Mouse (Mus musculus) fat pad, adult 2 months (tissue): ENCODE measurements around the gene Agtpbp1.

ENCODE experiments used
- DNase-seq: peaks from one replicate; pipeline ENCODE4 v3.0.0-alpha.2; 2011; ENCODE audit warnings: low read depth, low spot score; ENCODE audit errors: extremely low read depth

Gene Agtpbp1

DNA sequence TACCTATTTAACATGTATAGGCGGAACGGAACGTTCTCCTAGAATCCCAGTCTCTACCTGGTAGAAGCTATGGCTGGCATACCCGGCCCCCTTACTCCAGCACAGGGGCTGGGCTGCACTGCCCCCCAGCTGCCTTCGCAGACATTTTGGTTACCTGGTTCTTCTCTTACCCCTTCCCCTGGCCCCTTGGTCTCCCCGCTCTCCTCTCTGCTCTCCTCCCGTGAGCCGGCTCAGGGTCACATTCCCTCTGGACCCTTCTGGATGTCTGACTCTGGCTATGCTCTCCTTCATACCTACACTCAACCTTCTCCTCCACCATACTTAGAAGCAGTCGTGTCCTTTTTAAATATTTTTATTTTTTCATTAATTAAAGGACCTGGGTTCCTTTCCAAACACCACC is 546 bp downstream of the Agtpbp1 start:
- no peak for DNase-seq

GRCm38 (mm10) chr13:59580954-59581353 is 4.1 kb downstream of the Agtpbp1 start:
- no peak for DNase-seq

DNA sequence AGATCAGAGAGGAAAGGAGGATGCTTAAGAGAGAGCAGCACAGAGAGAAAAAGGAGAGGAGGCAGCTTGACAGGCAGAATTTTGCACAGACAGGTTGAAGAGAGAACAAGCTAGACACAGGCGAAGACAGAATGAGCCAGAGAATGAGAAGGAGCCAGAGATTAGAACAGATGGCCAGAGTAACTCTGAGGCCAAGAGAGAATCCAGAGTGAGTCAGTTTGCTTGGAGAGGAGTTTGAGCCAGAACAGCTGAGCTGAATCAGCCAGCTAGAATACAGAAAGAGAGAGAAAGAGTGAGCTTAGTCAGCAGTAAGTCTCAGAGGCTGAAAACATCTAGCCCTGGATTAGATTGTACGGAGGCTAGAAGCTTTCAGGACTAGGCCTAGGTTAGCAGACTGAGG is 12.5 kb downstream of the Agtpbp1 start:
- DNase-seq: no peak

- DNase-seq: no peak
These were observed 13.9 kb downstream of the Agtpbp1 start for GRCm38 (mm10) chr13:59571107-59571506.

DNA sequence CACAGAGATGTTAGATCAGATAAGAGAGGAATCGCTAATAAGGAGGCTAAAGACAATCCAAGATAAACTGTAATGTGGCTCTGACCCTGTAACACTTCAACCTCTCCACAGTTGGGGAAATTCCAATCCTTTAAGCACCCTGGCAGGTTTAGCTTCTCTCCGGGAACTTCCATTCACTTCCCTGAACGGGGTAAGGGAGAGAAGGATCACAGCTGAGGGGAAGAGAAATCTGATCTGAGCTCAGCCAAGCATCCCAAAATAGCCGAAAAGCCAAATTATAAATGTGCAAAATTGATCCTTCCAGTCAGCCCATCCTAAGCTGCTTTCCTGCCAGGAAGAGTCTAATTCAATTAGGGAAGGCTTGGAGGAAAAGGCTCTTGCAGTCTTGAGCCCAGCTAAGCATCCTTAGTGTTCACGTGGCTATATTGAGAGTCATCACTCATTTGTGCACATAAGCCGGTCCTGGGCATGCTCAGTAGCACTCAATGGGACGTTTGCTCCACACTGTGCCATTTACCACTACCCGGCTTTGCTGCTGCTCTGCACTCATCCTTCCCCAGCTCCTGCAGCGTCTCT is 19.0 kb downstream of the Agtpbp1 start:
- DNase-seq: no peak

DNA sequence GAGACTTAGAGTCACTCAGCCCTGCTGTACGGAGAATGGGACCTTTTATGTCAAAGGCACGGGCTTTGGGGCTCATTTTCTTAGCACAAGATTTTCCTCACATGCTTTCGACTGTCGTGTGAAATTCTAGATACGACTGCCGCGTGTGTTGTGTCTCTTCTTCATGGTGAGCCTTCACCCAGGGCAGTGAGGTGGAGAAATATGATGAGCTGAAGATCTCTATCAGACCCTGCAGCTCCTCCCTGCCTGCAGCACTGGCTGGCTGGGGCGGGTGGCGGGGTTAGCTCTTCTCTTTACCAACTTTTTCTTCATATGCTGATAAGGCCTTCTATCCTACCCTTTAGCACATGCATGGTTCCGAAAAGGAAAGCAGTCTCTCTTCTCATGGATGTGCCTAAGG is 20.1 kb downstream of the Agtpbp1 start:
- DNase-seq: no peak

DNA sequence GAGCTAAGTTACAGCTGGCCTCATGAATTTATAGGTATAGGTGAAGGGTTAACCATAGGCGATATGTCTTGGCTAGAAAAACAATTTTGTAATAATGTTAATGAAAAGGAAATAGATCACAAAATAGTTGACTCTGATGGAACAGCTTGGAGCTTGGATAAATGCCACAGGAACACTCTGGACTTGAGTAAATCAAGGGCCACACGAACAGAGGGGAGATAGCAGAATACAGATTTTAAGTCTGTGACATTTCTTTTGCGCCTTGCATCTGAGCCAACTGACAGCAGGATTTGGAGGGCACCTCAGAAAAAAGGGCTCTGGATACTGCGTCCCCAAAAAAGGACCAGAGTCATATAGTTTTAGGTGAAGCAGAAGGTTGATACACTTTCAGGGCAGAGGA is 20.5 kb downstream of the Agtpbp1 start:
- DNase-seq: no peak

DNA sequence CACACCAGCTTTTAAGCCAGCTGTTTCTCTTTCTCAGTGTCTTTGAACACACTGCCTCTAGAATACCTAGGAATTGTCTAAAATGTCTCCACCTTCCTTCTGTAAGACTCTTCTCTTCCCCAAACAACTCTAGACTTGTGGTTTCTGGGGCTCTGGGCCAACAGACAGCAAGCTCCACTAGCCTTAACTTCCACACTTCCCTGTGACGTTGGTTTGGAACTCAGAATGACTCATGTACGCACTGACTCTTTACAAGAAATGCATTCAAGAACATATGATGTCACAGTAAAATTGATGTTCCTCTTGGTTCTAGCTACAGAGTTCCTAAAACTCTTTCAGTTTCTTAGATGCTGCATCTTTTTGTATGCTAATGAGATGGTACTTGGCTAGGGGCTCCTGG is 22.6 kb downstream of the Agtpbp1 start:
- DNase-seq: no peak

GRCm38 (mm10) chr13:59558776-59559175 is 26.3 kb downstream of the Agtpbp1 start:
- DNase-seq: no peak

DNA sequence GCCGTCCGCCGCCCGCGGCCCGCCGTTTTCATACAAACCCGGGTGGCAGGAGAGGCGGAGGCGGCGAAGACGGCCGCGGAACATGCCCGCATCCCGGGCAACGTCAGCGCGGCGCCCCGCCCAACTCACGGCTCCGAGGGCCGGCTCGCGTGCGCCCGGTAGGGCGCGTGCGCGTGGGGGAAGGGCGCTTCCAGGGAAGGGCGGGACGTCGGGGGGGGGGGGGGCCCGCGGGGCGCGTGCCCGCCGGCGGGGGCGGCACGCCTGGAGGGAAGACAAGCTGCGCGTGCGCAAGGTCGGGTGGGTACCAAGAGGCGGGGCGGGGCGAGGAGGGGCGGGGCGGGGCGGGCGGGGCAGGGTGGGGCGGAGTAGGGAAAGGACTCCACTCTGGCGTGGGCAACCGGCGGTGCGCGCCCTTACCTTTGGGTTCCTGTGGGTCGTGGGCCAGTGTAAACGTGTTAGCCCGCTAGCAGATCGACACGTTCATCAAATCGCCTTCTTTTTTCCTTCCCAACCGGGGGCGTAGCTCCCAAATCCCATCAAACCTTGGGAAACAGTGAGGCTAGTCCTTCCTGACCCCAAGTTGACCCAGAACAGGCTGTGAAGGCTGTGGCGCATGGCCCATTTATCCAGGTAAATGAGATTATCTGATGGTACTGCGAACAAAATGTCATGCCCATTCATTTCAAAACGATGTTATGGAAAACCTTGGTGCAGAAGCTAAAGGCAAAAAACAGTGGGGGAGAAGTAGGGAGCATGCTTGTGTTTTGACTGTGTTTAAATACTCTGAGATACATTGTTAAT is 27.6 kb downstream of the Agtpbp1 start:
- DNase-seq: no peak

DNA sequence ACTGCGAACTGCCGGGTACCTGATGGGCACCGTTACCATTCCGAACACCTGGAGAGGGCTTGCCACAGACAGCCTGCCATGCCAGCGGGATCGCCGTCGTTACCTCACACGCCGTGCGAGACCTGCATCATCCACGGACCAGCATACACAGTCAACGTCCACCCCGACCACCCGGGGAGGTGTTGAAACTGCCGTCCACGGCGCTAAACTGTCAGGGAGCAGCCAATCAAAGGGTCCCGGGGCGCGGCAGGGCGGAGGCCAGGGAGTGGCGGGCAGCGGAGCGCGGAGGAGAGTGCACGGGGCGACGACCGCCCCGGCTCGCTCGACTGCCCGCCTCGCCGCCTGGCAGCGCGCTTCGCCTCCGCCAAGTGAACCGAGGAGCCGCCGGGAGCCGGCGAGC is 28.4 kb downstream of the Agtpbp1 start:
- DNase-seq: no peak

DNA sequence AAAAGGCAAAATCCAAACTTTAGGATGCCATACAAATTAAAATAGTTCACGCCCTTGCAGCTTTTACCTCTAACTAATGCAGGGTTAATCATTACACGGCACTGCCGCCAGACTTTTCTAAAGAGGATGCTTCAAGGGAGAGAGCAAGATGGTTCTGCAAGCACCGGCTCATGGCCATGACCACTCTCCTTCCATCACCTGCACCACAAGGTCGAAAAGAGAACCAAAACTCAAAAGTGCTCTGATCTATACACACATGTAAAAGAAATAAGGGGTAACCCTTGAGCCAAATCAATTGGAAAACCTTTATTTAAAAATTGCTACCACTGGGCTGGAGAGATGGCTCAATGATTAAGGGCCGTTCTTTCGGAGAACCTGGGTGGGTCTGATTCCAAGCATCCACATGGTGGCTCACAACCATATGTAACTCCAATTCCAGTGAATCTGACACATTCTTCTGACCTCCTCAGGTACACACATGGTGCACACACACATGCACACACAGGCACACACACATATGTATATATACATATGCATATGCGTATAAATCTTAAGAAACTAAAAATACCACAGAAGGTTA is 29.3 kb downstream of the Agtpbp1 start:
- no peak for DNase-seq

DNA sequence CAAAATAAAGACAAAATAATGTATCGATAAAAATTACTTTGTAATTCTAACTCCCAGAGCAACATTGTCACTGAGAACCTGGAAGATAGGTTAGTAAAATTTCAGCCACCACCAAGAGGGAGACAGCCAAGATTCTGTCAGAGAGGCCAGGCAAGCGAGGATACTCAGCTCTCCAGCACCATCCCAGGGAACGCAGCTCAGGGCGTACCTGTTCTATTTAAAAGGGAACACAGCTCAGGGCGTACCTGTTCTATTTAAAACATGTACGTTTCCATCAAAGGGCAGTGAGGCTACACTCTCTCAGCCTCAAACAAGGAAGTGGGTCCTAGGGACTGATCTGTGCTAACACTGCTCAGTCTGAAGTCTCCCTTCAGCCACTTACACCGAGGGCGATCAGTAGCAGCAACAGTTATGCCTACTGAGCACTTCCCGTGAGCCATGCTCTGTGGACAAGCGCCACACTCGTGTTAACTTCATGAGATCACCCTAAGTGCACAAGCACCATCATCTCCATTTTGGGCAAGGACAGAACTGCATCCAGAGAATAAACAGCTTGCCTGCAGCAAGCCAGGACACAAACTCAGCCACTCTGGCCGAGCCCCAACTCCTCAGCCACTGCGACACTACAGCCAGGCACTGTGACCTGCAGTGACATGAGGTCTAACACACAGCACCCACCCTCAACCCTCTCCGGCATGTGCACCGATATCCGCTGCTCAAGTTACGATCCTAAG is 30.1 kb downstream of the Agtpbp1 start:
- no peak for DNase-seq

- no peak for DNase-seq
These were observed 32.3 kb downstream of the Agtpbp1 start for GRCm38 (mm10) chr13:59552751-59553150.

DNA sequence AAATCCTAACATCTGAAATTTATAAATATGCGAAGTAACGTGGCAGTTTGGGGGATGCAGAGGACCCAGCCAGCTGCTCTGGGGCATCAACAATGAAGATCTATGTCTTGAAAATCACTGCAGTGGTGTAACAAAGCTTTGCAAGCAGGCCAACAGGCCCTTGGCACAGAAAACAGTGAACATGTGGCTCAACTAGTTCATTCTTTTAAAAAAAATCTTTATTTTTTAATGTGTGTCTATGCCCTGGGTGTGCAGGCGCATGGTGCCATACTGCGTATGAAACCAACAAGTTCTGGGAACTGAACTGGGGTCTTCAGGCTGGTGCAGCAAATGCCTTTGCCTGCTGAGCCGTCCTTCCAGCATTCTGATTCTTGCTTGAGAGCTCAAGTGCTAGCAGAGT is 32.7 kb downstream of the Agtpbp1 start:
- DNase-seq: no peak

DNA sequence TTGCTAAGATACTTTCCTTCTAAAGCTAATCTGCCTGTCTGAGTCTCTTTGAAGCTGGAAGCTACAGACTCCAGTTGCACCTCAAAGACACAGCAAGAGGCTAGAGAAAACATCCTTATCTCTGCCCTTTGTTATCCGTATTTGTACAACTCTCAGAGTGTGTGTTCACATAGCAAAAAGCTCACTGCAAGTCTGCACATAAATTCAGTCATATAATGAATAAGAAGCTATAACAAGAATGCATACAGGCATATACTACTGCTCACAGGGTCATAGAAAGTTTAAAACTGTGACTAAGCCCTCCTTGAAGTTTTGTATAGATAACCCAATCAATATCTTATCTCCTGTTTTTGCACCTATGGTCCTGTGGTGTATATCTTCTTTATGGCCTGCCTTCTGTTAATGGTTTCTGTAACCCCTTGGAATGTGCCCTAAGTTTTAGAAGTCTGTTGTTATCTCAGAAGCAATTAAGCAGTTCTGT is 35.7 kb downstream of the Agtpbp1 start:
- DNase-seq: no peak

DNA sequence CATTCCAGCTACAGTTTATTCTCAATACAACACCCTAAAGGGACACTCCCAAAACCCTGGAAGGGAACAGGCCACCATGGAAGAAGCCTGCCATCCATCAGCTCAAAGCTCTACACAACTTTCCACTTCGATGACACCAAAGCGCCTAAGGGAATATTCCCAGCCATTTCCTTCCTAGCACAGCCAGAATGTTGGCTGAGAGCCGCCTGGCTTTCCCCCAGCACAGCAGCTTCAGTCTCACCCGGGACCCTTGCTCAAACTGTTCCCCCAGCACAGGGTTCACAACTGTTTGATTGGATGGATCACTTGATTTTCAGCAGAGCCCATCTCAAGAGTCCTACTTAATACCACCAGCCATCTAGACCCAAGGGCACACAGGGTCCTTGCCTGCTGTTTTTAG is 37.3 kb downstream of the Agtpbp1 start:
- no peak for DNase-seq

DNA sequence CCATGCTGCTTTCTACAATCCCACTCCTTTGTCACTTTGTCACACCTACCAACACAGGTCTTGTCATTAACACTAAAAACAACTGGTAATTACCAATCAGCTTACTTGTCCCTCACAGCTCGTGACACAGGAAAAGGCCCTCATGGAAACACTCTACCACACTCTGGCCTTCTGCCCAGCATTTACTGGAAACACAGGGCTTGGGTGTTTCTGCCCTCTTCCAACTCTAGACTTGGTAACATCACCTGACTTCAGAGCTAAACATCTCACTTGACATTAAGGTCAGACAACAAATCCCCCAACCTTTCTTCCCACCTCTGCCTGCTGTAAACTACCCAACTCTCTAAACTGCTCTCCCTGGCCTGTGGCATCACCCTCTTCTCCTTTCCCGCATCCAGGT is 37.9 kb downstream of the Agtpbp1 start:
- DNase-seq: no peak

DNA sequence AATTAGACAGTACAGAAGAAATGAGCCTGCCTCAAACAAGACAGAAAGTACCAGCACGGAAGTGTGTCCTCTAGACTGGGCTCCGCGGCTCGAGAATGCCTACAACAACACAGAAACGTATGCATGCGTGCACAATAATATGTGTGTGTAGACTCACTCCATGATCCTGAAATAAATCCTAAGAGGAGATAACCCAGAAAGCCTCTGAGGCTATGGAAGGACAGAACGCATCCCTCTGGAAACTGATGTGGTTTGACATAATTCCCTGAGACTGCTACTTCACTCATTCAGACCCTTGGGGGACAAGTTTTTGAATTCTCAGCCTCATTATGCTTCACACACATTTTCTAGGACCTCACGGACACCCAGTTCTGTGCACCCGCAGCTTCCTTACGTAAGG is 42.6 kb downstream of the Agtpbp1 start:
- no peak for DNase-seq

DNA sequence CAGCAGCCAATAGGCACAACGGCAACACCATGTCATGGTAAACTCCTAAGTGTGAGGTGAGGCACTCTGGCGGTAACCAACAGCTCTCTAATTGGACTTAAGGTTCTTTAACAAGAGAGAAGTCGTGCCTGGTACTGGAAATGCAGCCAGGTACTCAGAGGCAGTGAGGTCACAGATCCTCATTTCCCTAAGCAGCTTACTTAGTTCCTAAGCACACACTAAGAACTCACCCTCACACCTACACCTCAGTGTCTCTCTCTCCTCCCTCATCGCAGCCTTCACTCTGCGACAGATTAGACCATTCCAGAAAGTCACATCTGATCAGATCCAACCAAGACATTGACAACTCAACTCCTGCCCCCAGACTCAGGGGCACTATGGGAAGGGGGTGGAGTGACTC is 45.0 kb downstream of the Agtpbp1 start:
- no peak for DNase-seq

DNA sequence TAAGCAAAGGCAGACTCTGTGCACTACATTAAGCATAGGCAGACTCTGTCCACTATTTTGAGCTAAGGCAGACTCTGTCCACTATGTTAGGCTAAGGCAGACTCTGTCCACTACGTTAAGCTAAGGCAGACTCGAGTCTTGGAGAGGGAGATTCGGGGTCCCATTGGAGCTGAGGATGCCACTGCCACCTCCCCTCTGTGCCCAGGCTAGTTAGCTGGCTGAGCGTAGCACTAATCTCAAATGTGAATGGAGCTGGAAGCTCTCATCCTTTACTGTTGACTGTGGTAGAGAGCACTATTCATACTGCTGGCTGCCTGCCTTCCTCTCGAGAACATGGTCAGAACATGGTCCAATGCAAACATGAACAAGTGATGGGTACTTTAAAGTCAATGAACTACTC is 46.4 kb downstream of the Agtpbp1 start:
- DNase-seq: no peak

GRCm38 (mm10) chr13:59536631-59537030 is 48.4 kb downstream of the Agtpbp1 start:
- DNase-seq: no peak
